Mouse (Mus musculus) cerebellum, adult 9-11 months (tissue): ENCODE measurements around the gene Grin2a.
"Not testable (repeated sequence)": the region's sequence is repeated elsewhere in the genome, so short reads cannot be mapped to it uniquely, and the experiment has no call there.

Source experiments
- DNase-seq: peaks from one replicate; pipeline ENCODE4 v3.0.0; 2022

The Grin2a gene

DNA sequence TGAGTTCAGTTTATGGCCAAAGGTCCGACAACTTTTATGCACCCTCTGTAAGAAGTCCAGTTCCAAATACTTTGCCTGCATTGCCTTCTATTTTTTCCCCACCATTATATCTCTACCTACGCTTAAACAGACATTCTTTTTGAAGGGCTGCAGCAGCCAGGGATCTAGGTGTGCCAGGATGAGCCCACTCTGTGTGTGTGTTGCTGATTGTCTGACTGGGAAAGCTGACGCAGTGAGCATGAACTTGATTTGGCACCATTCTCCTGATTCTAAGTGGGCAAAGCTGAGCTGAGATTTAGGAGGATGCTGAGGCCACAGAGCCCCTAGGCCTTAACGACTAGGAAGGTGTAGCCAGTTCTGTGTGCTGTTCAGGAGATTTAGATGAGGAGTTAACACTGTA, 378.6 kb downstream of the Grin2a start:
- no peak for DNase-seq

- DNase-seq = not testable (repeated sequence)
These were observed 382.8 kb downstream of the Grin2a start for GRCm38 (mm10) chr16:9612596-9612995.

DNA sequence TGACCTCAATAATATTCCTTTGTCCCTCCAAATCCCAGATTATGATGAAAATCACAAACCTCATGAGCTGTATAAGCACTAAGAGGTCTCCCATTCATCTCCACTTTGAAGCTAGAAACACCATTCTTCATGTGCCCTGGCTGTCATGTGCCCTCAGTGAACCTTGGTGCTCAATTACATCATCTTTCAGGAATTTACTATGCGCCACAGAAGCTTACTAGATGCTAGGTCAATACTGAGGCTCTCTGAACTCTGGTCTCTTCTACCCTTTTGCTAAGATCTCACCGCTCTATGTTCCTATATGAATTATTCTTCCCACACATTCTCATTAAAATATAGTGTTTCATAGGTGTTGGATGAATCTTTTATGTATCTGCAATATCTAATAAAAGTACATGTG, 387.9 kb downstream of the Grin2a start:
- DNase-seq = no peak

GRCm38 (mm10) chr16:9603983-9604382, 391.4 kb downstream of the Grin2a start:
- DNase-seq = peak; percentile 61

GRCm38 (mm10) chr16:9602579-9602978, 392.8 kb downstream of the Grin2a start:
- no peak for DNase-seq

DNA sequence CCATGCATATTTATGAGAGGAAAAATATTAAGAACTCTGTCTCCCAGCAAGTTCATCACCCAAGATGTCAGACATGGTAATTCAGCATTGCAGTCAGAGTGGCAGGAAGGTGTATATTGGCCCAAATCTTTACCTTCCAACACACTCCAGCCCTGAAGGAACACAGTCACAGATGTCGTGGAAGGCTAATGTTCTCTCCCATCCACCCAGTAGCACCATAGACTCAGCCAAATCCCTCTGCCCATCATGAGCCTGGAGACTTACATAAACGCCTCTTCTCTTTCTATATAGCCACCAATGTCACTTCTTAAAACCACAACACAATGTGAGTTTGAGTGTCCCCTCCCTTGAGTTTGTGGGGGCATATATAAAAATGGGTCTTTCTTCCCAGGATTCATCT, 406.2 kb downstream of the Grin2a start:
- DNase-seq = no peak

DNA sequence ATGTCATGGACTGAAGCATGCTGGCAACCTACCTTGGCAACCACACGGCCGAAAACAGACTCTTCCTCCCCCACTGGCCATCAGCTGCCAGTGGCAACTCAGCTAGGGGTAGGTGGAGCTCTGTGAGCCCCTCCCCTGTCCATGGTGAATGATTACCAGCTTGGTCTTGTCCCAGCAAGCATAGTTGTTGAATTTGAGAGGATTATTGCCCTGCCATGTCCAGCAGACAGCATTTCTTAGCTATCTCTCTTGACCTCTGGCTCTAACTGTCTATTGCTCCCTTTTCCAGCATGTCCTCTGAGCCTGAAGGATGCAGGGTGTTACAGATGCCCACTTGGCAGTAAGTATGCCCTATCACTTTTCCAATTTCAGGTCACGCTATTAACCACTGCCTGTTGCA, 406.9 kb downstream of the Grin2a start:
- DNase-seq = peak; percentile 25

DNA sequence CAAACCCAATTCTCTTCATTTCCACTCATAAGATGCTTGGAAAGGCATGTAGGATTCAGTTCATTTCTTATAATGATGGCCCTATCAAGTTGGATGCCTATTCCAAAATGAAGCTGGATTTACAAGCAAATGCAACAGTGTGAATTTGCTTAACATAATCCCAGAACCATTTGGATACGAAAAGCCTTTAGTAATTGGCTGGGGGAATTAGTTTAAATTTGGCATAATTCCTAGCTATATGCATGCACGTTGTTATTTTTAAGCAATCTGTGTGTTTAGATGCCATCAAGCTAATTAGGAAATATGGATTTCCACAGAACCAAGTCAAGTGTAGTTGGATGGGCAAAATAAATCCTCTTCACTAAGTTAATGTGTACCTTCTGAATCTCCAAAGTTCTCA, 411.4 kb downstream of the Grin2a start:
- DNase-seq = no peak

DNA sequence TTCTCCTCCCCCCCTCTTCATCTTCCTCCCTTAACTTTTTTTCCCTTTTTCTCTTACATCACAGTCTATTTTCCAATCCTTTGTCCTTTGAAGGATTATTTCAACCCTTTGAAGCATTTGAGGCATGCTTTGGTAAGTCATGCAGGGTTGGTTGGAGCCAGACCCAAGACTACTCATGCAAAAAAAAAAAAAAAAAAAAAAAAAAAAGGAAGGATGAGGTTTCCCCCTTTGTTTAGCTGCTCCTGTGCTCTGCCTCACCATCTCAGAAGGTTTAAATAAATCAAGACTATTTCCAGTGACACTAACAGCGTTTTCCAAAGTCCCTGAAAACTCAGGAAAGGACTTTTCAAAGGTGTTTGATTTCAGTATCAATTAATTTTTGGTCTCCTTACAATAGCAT, 423.6 kb downstream of the Grin2a start:
- DNase-seq = no peak

GRCm38 (mm10) chr16:9567286-9567685, 428.1 kb downstream of the Grin2a start:
- no peak for DNase-seq

- DNase-seq = no peak
These were observed 433.5 kb downstream of the Grin2a start for GRCm38 (mm10) chr16:9561816-9562215.

DNA sequence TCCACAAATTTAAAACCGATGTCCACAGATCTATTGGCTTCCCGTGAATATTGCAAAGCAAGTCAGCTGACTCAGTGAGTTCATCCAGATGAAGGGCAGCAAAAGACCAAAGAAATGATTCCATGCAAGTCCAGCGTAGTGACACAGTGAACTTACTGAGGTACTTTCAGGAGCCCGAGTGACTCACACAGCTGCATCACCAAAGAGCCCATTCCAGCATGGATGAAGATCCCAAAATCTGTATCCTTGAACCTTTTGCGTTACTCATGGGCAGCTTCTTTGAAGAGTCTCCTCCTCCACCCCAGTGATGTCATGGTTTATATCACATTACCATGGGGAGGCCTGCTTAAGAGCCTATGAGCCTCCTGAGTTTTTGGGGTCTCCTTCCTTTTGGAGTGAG, 460.2 kb downstream of the Grin2a start:
- DNase-seq = no peak

DNA sequence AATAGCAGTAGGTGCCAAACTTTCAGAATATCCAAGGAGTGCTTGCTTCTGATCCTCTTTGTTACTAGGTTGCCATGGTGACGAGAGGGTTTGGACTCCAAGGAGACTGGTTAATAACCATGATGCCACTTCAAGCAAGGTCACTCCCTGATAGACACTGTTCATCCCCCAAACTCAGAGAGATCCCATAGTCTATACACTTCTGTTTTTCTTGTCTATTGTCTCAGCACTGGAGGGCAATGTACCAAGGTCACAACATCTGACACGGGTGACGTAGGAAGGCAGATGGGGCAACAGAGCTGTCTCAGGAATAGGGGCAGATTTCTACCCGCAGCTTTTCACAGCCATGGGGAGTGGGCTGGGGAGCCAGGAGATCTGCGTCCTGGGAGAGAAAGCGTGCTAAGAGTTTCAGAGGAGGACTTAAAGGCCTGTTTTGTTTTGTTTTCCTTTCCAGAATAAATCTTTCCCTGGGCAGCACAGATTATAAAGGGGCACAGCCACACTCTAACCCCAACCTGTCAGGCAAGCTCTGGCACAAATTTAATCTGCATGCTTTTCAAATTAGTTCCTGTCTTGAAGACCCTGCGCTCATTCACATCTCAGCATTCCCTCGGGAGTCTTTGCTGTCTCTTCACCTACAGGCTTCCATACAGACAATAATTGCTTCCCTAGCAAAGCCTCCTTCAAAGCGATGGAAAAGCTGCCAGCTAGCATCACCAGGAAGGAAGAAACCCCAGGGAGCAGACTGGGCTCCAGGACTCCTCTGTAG, 461.6 kb downstream of the Grin2a start:
- no peak for DNase-seq

DNA sequence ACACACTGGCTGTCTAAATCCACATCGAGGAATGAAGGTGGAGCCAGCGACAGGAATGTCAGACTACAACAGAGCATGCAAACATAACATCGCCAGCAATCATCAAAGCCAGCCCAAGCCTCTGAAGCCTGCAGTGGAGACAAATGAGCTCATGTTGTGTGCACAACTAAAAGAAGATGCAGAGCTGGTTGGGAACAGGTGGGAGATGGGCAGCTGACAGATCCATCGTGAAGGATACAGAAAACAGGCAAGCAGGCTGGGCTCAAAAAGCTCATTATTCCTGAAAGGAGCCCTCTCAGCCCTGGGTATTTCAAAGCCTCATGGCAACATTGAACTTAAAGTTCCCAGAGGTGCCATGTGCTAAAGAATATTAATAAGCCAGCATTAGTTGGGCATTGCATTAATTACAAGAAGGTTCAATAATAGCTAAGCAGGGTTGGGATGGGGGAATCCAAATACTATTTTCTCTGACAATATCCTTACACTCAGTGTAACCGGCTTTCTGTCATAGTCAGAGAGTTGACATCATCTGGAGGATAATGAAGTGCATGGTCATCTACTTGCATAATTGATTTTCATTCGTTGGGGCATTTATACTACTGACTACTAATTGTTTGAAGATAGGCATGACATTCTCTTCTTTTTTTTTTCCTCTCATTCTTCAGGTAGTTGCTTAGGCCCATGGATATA, 462.4 kb downstream of the Grin2a start:
- no peak for DNase-seq

DNA sequence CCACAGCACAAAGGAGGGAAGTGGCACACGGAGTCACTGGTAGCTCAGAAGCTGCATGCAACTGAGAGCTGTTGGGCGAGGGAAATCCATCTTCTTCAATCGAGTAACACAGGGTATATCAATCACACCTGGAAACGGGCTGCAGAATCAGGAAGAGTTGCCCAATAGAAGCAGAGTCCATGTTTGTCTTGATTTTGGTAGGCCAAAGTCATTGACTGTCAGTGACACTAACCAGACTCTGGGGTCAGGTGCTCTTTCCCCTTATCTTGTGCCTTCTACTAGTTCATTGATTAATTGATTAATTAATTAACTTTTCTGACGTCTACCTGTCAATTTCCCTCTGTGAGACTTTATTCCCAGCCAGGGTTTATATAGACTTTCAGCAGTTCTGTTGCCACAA, 468.1 kb downstream of the Grin2a start:
- DNase-seq = no peak

- no peak for DNase-seq
These were observed 472.0 kb downstream of the Grin2a start for GRCm38 (mm10) chr16:9523314-9523713.
